Mouse (Mus musculus) liver, adult 2 months (tissue): ENCODE results near the gene Mllt10. TPM values are rescaled to one million over a fixed set of nuclear protein-coding genes. Genes with fewer than 3 reads are reported as not detected.

Source experiments
- DNase-seq: peaks from one replicate; pipeline ENCODE4 v3.0.0-alpha.2; 2011; ENCODE audit warnings: low read depth, low spot score; ENCODE audit errors: extremely low read depth
- H3K27ac ChIP-seq: fragments of 200-500 bp; replicated peaks from 2 replicates; pipeline ENCODE4 v1.5.1; 2012; ENCODE audit warnings: low read depth, mild to moderate bottlenecking, control low read depth, inconsistent platforms, low read length; ENCODE audit not compliant: insufficient read depth
- H3K27me3 ChIP-seq: fragments of 200-500 bp; 2 replicates; pipeline ENCODE4 v1.6.1; 2012; ENCODE audit warnings: mild to moderate bottlenecking, moderate library complexity, low read length, inconsistent platforms; ENCODE audit not compliant: control insufficient read depth, insufficient read depth
- H3K36me3 ChIP-seq: fragments of 200-500 bp; 2 replicates; pipeline ENCODE4 v1.6.1; 2012; ENCODE audit warnings: low read length, inconsistent platforms; ENCODE audit not compliant: control insufficient read depth, insufficient read depth
- H3K4me1 ChIP-seq: fragments of 200-500 bp; 2 replicates; pipeline ENCODE4 v1.6.1; 2011; ENCODE audit warnings: low read length; ENCODE audit not compliant: control insufficient read depth, insufficient read depth
- H3K4me3 ChIP-seq: fragments of 200-500 bp; 2 replicates; pipeline ENCODE4 v1.5.1; 2011; ENCODE audit warnings: low read depth, mild to moderate bottlenecking, control low read depth, low read length, moderate library complexity; ENCODE audit not compliant: insufficient read depth
- H3K79me2 ChIP-seq: fragments of 200-500 bp; 2 replicates; pipeline ENCODE4 v1.6.1; 2012; ENCODE audit warnings: inconsistent platforms, mild to moderate bottlenecking, low read length, moderate library complexity; ENCODE audit not compliant: control insufficient read depth, insufficient read depth
- H3K9ac ChIP-seq: fragments of 200-500 bp; 2 replicates; pipeline ENCODE4 v1.6.1; 2012; ENCODE audit warnings: low read depth, mild to moderate bottlenecking, control low read depth, inconsistent platforms, low read length
- CTCF ChIP-seq: fragments of 200-500 bp; IDR thresholded peaks from 2 replicates; pipeline ENCODE4 v1.5.1; 2011; ENCODE audit warnings: low read depth, low read length, control low read depth
- POLR2A ChIP-seq: fragments of 200-500 bp; IDR thresholded peaks from 2 replicates; pipeline ENCODE4 v1.6.1; 2011; ENCODE audit warnings: low read length, control low read depth; ENCODE audit not compliant: insufficient read depth; ENCODE audit errors: extremely low read depth
- WGBS: fragments of 180-500 bp; shearing (Covaris S2); methylation state at CpG from one replicate; pipeline ENCODE4 v1.1.7; 2018; 5-methylcytosine and 5-hydroxymethylcytosine counted together
- polyA plus RNA-seq: library from polyadenylated mRNA; depleted of rRNA; stranded (reverse); fragments of >200 nt; gene quantifications from 2 replicates; pipeline ENCODE4 v1.2.3, GENCODE M21; 2012
- total RNA-seq: library from RNA; depleted of rRNA; stranded (reverse); fragments of >200 nt; gene quantifications from 2 replicates; pipeline ENCODE4 v1.2.3, GENCODE M21; 2014

Gene Mllt10
- total and polyA plus RNA-seq, 2 experiments: 16.7 to 18.0 TPM

DNA sequence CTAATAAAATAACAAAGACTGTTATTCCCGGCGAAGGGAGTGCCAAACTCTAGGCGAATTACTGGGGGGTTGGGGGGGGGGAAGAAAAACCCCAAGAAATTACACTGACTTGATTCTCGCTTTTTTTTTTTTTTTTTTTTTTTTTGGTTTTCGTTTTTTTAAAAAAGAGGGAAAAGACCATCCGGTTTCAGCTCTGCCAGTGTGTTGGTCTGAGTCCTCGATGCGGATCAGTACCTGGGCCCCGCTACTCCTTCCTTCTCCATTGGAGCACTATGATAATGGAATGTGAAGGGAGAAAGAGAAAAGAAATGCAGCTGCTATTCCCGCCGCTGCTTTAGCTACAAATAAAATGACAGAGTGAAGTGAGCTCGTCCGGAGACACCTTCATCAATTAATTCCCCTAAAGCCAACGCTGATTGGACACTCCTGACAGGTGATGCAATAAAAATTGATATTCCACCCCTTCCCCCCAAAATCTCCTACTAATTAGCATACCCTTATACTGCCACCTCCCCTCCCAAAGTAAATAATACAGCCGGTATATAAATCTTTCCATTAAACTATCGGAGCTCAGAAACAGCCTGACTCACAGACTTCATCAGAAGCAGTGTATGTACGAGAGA lies 6.5 kb upstream of the Mllt10 start, which contains the start of gene Skida1:
Gene Skida1, minus strand, starts transcription at position 599 of the 623 bp plus-strand sequence.
- peak within 1 kb of the TSS; percentile 47 for H3K27ac ChIP-seq
- H3K4me3 ChIP-seq: peak within 1 kb of the TSS; percentile 62
- DNase-seq: peak; percentile 44
- no peaks in the 10 kb centered on the region for H3K36me3 ChIP-seq
- H3K79me2 ChIP-seq: no peaks in the 10 kb centered on the region
- peaks cover 4% of the 10 kb centered on the region; the same call in 1 of the 2 replicates for H3K4me1 ChIP-seq
- H3K27me3 ChIP-seq: no peaks in the 10 kb centered on the region
- H3K9ac ChIP-seq: peak within 1 kb of the TSS; percentile 89
- TF ChIP-seq POLR2A (no peak), CTCF (no peak)
- WGBS: 18% methylated on average over 17 of the region's 17 CpGs

DNA sequence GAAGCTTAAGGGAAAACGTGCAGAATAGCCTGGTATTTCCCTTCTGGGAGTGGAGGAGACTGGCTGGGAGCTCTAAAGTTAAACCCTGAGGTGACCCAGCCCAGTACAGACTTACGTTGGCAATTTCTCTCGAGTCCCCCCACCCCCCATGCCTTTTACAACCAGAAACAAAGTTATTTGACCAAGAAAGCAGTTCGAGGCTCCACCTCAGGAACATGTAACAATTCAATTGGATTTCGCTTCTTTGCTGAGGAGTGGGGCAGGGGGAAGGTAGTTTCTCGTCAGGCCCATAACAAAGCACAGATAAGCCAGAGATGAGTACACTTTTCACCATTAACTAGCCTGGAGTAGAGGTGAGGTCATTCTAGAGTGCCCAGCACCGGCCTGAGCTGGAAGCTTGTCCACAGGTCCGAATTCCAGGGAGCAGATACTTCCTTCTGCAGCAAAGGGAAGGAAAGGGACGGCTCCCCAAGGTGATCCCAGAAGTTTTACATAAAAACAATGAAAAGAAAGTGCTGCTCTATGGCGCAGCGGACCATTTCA lies 5.7 kb upstream of the Mllt10 start:
- Histone ChIP-seq H3K4me3 (no peak overlapping the region), H3K27me3 (no peaks in the 10 kb centered on the region), H3K36me3 (no peaks in the 10 kb centered on the region), H3K79me2 (no peaks in the 10 kb centered on the region), H3K9ac (no peak overlapping the region), H3K4me1 (peaks cover 5% of the 10 kb centered on the region; the same call in 1 of the 2 replicates), H3K27ac (no peak overlapping the region)
- TF ChIP-seq POLR2A (no peak), CTCF (no peak)
- no peak for DNase-seq
- WGBS: 64% methylated on average over 11 of the region's 11 CpGs

DNA sequence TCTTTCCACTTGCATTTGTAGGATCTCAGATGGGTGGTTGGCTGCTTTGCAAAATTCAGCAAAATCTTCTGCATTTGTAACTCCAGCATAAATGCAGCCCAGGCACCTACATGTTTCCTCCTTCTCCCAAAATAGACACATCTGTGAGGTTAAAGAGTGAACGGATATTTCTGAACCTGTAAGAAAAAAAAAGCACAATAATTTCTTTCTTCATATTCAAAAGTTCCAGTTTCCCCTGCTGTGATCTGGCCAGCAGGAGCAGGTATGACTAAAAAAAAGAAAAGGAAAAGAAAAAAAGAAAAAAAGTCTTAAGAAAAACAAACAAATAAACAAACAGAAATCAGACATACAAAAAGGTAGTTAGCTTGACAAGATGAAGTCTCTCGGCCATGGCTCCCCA lies 5.0 kb upstream of the Mllt10 start:
- 59% methylated on average over 2 of the region's 2 CpGs for WGBS
- no peak for DNase-seq
- peaks cover 6% of the 10 kb centered on the region; the same call in 1 of the 2 replicates for H3K4me1 ChIP-seq
- H3K4me3 ChIP-seq: peak overlapping the region; percentile 21; the same call in 1 of the 2 replicates
- no peaks in the 10 kb centered on the region for H3K27me3 ChIP-seq
- H3K36me3 ChIP-seq: no peaks in the 10 kb centered on the region
- H3K79me2 ChIP-seq: no peaks in the 10 kb centered on the region
- no peak for TF ChIP-seq CTCF
- no peak for TF ChIP-seq POLR2A
- no peak overlapping the region for H3K9ac ChIP-seq
- H3K27ac ChIP-seq: no peak overlapping the region

DNA sequence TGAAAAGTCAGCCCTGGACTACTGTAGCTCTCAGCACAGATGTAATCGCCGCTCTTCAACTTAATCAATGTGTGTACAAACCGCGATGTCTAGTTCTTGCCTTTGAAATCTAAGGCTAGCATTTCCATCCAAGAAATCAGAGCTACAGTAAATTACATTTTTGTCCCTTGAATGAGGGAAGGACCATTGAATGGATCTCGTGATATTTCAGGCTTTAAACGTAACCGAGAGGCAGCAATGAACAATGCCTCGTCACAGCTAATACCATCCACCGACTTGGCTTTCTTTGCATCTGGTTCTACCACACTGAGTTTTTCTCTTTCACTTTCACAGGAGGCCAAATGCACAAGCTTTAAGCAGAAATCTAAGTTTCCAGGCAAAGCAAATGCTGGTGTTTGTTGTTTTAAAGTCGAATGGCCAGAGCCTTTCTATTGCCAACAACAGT lies 4.5 kb upstream of the Mllt10 start:
- peaks cover 10% of the 10 kb centered on the region; the same call in 1 of the 2 replicates for H3K4me1 ChIP-seq
- H3K27ac ChIP-seq: no peak overlapping the region
- no peak overlapping the region; the same call in 1 of the 2 replicates for H3K9ac ChIP-seq
- peak overlapping the region; percentile 21; the same call in 1 of the 2 replicates for H3K4me3 ChIP-seq
- no peaks in the 10 kb centered on the region for H3K27me3 ChIP-seq
- no peaks in the 10 kb centered on the region for H3K79me2 ChIP-seq
- TF ChIP-seq POLR2A (no peak), CTCF (no peak)
- WGBS: 22% methylated on average over 10 of the region's 10 CpGs
- DNase-seq: no peak
- H3K36me3 ChIP-seq: no peaks in the 10 kb centered on the region

DNA sequence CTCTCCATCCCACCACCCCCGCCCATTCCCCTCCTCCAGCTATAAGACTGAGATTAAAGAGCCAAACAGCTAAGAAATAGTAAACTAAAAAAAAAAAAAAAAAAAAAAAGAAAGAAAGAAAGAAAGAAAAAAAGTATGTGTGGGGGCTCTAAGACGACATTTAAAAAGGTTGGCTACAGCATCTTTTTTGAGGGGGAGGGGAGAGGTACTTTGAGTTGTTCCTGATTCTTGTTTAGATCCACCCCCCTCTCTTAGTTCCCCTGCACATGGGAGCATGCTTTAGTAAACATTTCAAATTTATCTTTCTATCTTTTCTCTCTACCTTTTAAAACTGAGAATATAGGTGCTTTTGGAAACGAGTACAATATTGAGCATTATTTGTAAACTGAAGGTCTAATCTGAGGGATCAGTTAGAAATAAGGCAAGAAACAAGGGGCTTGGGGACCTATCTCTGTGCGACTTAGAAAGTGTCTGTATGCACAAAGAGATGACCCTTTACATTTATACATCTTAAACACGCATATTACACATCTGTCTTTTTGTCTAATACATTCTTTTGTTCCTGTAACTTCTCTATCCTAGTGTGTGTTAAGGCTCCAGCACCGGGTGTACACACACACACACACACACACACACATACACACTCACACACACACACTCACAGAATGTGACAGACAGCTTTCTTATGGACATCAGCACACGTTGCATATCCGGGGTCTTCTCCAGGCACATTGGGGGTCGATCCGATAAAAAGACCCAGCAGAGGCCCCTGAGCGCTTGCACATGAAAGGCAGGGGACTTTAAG lies 3.8 kb upstream of the Mllt10 start:
- Histone ChIP-seq H3K4me1 (peaks cover 10% of the 10 kb centered on the region; the same call in 1 of the 2 replicates), H3K4me3 (no peak overlapping the region), H3K79me2 (no peaks in the 10 kb centered on the region), H3K36me3 (no peaks in the 10 kb centered on the region), H3K27me3 (no peaks in the 10 kb centered on the region), H3K9ac (no peak overlapping the region), H3K27ac (no peak overlapping the region)
- TF ChIP-seq POLR2A: no peak
- TF ChIP-seq CTCF: no peak
- DNase-seq: no peak
- 82% methylated on average over 11 of the region's 11 CpGs for WGBS
